Mouse (Mus musculus) heart, embryonic 12.5 days (tissue): Measurements from ENCODE around the gene Gm43552. TPM values are rescaled to one million over a fixed set of nuclear protein-coding genes. Genes with fewer than 3 reads are reported as not detected.
"Not testable (repeated sequence)": the region's sequence is repeated elsewhere in the genome, so short reads cannot be mapped to it uniquely, and the experiment has no call there.

ENCODE experiments used
- ATAC-seq: fragments of 200-750 bp; cut with Nextera tagmentation; 2 replicates; pipeline ENCODE4 v1.8.0; 2017; ENCODE audit warnings: moderate TSS enrichment, moderate library complexity; ENCODE audit not compliant: insufficient number of reproducible peaks, low FRiP score
- H3K27ac ChIP-seq: fragments of 300-500 bp; sonication (generic); 2 replicates; pipeline ENCODE4 v1.5.1; 2016; ENCODE audit warnings: mild to moderate bottlenecking, moderate library complexity; ENCODE audit not compliant: poor library complexity, severe bottlenecking
- H3K27me3 ChIP-seq: fragments of 300-500 bp; sonication (generic); replicated peaks from 2 replicates; pipeline ENCODE4 v1.6.1; 2016; ENCODE audit warnings: mild to moderate bottlenecking, moderate library complexity
- H3K36me3 ChIP-seq: fragments of 300-500 bp; sonication (generic); 2 replicates; pipeline ENCODE4 v1.6.1; 2016; ENCODE audit warnings: mild to moderate bottlenecking, moderate library complexity
- H3K4me1 ChIP-seq: fragments of 300-500 bp; sonication (generic); replicated peaks from 2 replicates; pipeline ENCODE4 v1.6.1; 2016; ENCODE audit warnings: mild to moderate bottlenecking
- H3K4me2 ChIP-seq: fragments of 300-500 bp; sonication (generic); 2 replicates; pipeline ENCODE4 v1.6.1; 2016; ENCODE audit warnings: mild to moderate bottlenecking, moderate library complexity
- H3K4me3 ChIP-seq: fragments of 300-500 bp; sonication (generic); 2 replicates; pipeline ENCODE4 v1.5.1; 2016; ENCODE audit warnings: mild to moderate bottlenecking
- H3K9ac ChIP-seq: fragments of 300-500 bp; sonication (generic); 2 replicates; pipeline ENCODE4 v1.6.1; 2016; ENCODE audit warnings: mild to moderate bottlenecking, moderate library complexity
- H3K9me3 ChIP-seq: fragments of 300-500 bp; sonication (generic); replicated peaks from 2 replicates; pipeline ENCODE4 v1.6.1; 2016; ENCODE audit warnings: mild to moderate bottlenecking, moderate library complexity
- WGBS: fragments of 180-500 bp; shearing (Covaris S2); methylation state at CpG from one replicate; pipeline ENCODE4 v1.1.7; 2016; 5-methylcytosine and 5-hydroxymethylcytosine counted together
- polyA plus RNA-seq: library from polyadenylated mRNA; unstranded; fragments of >200 nt; fragmentation: Nextera tagmentation; extraction: Ambion mirVana; gene quantifications from 2 replicates; pipeline ENCODE4 v1.2.1, GENCODE M21; 2016

The Gm43552 gene
- polyA plus RNA-seq, result not detected in 2 replicates

DNA sequence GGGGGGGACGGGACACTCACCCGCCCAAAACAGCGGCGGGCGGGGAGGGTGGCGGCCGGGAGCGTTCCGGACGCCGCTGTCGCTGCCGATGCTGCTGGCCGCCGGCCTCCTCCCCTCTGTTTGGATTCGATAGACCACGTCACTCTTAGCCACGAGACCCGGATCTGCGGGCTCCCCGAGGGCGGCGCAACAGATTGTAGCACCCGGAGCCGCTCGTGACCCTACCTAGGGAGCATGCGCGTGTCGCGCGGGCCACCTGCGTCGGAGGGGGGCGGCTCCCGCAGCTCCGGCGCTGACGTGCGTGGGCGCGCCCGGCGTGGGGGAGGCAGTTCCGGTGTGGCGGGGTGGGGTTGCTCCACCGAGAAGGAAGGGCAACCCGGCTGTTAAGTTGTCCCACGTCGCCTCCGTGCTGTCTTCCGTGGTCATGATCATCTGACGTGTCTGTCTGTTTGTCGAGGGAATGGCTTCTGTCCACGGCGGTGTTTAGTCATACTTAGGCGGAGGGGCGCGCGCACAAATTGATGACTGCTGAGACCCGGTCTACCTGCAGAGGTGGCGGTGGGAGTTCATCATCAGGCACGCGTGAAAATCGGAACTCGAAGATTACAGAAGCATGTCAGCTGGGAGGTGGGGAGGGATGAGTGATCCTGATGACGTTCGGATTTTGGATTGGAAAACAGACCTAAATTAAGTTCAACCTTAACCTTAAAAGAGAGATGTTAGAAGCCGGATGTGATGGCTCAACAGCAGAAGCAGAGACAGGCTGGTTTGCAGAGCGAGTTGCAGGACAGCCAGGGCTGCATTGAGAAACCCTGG, at the start of gene Gm43552:
TSS of gene Gm43552 (minus strand) at position 118 of the 816 bp plus-strand sequence.
- H3K9me3 ChIP-seq, result no peaks in the 10 kb centered on the region
- H3K4me1 ChIP-seq, result peaks cover 31% of the 10 kb centered on the region
- under 1% methylated on average over 67 of the region's 69 CpGs for WGBS
- peaks cover 9% of the 10 kb centered on the region; the same call in 1 of the 2 replicates for H3K36me3 ChIP-seq
- peak within 1 kb of the TSS; percentile 97 for H3K9ac ChIP-seq
- H3K27me3 ChIP-seq, result no peaks in the 10 kb centered on the region
- peak within 1 kb of the TSS; percentile 94 for H3K4me3 ChIP-seq
- peak within 1 kb of the TSS; percentile 78 for H3K4me2 ChIP-seq
- H3K27ac ChIP-seq, result peak within 1 kb of the TSS; percentile 99
- peak; percentile 95 for ATAC-seq

DNA sequence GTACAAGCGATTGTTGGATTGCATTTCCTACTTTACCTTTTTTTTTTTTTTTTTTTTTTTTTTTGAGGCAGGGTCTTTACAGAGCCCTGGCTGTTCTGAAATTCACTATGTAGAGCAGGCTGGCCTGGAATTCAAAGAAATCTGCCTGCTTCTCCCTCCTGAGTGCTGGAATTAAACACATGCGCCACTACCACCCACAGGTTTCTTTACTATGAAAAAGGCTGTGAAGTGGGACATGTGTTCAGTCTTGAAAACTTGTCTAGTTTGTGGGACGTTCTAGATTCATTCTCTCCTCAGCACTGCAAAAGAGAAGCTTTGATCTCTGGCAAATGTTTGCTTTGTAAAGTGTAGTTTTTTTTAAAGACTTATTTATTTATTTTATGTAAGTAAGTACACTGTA, 49.3 kb upstream of the Gm43552 start:
- Histone ChIP-seq H3K36me3 (no peaks in the 10 kb centered on the region), H3K4me3 (no peak overlapping the region), H3K9ac (no peak overlapping the region), H3K4me1 (peaks cover 8% of the 10 kb centered on the region; the same call in 1 of the 2 replicates), H3K4me2 (no peak overlapping the region), H3K9me3 (no peaks in the 10 kb centered on the region), H3K27me3 (no peaks in the 10 kb centered on the region), H3K27ac (no peak overlapping the region)
- WGBS, result 89% methylated on average over 3 of the region's 3 CpGs
- ATAC-seq, result no peak

DNA sequence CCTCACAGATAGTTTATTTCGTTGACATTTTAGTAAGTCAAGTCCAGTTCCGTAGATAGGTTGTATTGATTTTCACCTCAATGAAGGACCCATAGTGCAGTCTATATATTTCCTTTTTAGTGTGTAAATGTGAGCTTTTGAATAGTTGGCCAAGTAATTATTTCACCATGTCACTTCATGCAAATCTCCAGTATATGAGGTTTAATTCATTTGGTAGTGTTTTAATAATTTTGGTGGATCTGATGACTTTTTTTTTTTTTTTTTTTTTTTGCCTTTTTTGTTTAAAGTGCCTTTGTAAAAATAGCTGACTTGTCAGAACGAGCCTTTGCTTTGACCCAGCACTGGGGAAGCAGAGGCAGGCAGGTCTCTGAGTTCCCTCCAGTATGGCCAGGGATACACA, 47.2 kb upstream of the Gm43552 start:
- Histone ChIP-seq H3K4me1 (peaks cover 8% of the 10 kb centered on the region; the same call in 1 of the 2 replicates), H3K9me3 (no peaks in the 10 kb centered on the region), H3K27ac (no peak overlapping the region), H3K4me2 (no peak overlapping the region), H3K36me3 (no peaks in the 10 kb centered on the region), H3K4me3 (no peak overlapping the region), H3K9ac (no peak overlapping the region), H3K27me3 (no peaks in the 10 kb centered on the region)
- no peak for ATAC-seq
- WGBS, result 91% methylated on average over 3 of the region's 3 CpGs

DNA sequence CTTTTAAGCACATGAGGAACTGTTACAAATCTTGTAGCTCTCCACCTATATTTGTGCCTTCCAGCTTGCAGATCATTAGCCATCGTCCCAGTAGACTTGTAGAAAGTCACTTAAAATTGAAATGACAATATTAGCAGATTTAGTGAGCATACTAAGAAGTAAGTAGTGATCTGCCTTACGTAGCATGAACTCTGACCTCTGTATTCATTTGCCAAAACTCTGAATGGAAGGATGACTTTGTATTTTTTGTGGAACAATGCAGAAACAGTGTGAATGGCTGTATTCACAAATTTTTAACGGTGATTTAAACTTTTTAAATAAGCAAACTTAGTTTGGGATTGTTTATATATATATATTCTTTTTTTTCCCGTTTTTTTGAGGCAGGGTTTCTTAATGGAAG, 46.2 kb upstream of the Gm43552 start:
- Histone ChIP-seq H3K27me3 (no peaks in the 10 kb centered on the region), H3K4me1 (peaks cover 8% of the 10 kb centered on the region; the same call in 1 of the 2 replicates), H3K4me3 (peak overlapping the region; percentile 34), H3K36me3 (no peaks in the 10 kb centered on the region), H3K4me2 (peak overlapping the region; percentile 48; the same call in 1 of the 2 replicates), H3K9me3 (no peaks in the 10 kb centered on the region), H3K27ac (no peak overlapping the region), H3K9ac (no peak overlapping the region)
- ATAC-seq, result no peak
- WGBS, result 48% methylated on average over 4 of the region's 4 CpGs

DNA sequence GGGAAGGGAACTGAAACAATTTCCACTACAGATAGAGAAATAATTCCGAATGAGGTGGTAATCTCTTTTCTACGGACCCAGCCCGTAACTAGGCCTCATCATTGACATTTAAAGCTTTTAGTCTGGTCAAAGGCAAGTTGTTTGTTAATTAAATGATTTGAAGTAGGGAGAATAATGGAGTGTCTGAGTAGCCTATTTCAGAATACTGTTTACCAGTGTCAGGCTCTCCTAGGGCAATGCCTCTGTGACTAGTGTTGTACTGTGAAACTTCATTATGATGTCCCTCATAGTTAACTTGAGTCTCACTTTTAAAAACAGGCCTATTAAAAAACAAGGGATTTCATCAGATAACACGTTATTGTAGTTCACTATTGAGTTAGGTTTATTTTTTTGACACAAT, 45.5 kb upstream of the Gm43552 start:
- H3K27ac ChIP-seq, result peak overlapping the region; percentile 100
- 2% methylated on average over 4 of the region's 4 CpGs for WGBS

DNA sequence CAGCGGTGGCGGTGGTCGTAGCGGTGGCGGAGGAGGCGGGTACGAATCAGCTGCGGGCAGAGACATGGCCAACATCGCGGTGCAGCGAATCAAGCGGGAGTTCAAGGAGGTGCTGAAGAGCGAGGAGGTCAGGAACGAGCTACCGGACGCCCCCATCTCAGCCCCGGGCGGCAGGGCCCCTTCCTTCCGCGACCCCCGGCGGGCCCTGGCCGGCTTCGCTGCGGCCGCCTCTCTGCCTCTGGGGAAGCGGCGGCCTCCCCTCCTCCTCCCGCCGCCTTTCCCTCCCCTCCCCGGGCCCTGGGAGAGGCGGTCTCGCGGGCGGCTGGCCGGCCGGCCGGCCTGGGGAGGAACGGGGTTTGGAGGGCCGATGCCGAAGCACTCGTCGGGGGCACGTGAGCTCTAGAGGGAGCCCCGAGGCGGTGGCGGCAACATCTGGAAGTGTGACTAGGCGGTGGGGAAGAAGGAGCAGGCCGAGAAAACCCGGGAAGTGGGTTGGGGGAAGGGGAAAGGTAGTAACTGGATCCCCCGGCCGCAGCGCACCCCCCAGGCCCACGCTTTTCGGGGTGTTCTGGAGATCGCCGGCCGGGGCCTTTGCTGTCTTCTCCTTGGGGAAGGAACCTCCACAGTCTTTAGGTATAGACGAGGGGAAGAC, 44.9 kb upstream of the Gm43552 start:
- H3K4me1 ChIP-seq, result peaks cover 8% of the 10 kb centered on the region; the same call in 1 of the 2 replicates
- H3K27ac ChIP-seq, result peak overlapping the region; percentile 100
- no peaks in the 10 kb centered on the region for H3K27me3 ChIP-seq
- peak overlapping the region; percentile 98 for H3K9ac ChIP-seq
- H3K9me3 ChIP-seq, result no peaks in the 10 kb centered on the region
- H3K36me3 ChIP-seq, result no peaks in the 10 kb centered on the region
- H3K4me2 ChIP-seq, result peak overlapping the region; percentile 66
- ATAC-seq, result peak; percentile 83
- H3K4me3 ChIP-seq, result peak overlapping the region; percentile 92
- under 1% methylated on average over 41 of the region's 59 CpGs for WGBS

More for the DNA sequence above, 45.5 kb upstream of the Gm43552 start:
- Histone ChIP-seq H3K4me3 (peak overlapping the region; percentile 92), H3K27me3 (no peaks in the 10 kb centered on the region), H3K4me2 (peak overlapping the region; percentile 66), H3K9ac (peak overlapping the region; percentile 98), H3K4me1 (peaks cover 8% of the 10 kb centered on the region; the same call in 1 of the 2 replicates), H3K36me3 (no peaks in the 10 kb centered on the region), H3K9me3 (no peaks in the 10 kb centered on the region)
- no peak for ATAC-seq

DNA sequence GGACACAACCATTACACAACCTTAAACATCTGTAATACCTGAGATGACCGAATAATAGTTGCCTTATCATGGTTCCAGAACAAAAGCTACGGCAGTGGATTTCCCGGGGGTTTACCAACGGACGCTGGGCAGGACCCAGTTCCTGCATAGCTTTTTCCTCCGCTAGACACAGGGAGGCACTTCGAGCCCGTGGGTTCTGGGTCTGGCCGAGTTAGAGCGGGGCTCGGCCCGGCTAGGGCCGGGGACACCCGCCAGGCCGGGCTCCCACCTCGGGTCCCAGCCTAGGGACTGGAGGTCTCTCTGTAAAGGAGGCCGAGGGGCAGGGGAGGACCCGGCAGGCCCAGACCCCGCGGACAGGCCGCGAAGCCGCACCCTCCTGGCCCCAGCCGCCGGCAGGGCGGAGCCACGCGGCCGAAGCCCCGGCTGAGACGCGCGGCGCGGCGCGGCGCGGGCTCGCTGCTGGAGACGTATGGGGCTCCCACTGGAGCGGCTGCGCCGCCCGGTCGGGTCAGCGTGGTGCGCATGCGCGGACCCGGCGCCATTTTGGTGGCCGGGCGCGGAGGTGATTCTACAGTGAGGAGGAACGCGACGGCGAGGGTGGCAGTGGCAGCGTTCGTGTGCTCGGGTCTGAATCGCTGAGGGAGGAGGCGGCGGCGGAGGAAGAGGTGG, 44.3 kb upstream of the Gm43552 start, which contains the start of the genes Smim14 and Ube2k:
TSS of gene Smim14 (minus strand) at position 434 of the 669 bp plus-strand sequence.
TSS of gene Ube2k (plus strand) at position 483 of the 669 bp plus-strand sequence.
- ATAC-seq, result peak; percentile 97
- Histone ChIP-seq H3K36me3 (no peaks in the 10 kb centered on the region), H3K27me3 (no peaks in the 10 kb centered on the region), H3K4me3 (peak within 1 kb of the TSS; percentile 92), H3K9ac (peak within 1 kb of the TSS; percentile 98), H3K9me3 (no peaks in the 10 kb centered on the region), H3K4me2 (peak within 1 kb of the TSS; percentile 66), H3K27ac (peak within 1 kb of the TSS; percentile 100), H3K4me1 (peaks cover 5% of the 10 kb centered on the region; the same call in 1 of the 2 replicates)
- under 1% methylated on average over 66 of the region's 66 CpGs for WGBS

DNA sequence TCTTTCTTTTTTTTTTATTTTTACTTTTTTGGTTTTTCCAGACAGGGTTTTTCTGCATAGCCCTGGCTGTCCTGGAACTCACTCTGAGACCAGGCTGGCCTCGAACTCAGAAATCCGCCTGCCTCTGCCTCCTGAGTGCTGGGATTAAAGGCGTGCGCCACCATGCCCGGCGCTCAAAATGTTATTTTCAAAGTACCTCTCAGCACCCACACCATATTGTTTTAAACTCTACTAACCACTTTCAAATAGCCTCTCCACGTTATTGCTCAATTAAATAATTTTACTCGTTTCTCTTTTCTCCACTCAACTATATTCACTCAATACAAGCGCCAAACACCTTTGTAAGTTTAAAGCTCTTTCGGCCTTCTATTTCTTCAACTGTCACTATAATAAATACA, 43.4 kb upstream of the Gm43552 start:
- H3K27ac ChIP-seq, result peak overlapping the region; percentile 100
- H3K9ac ChIP-seq, H3K36me3 ChIP-seq, ATAC-seq, H3K27me3 ChIP-seq, H3K9me3 ChIP-seq, H3K4me1 ChIP-seq: not testable (repeated sequence)
- H3K4me3 ChIP-seq, result peak overlapping the region; percentile 92
- H3K4me2 ChIP-seq, result peak overlapping the region; percentile 66
- WGBS, result 72% methylated on average over 10 of the region's 10 CpGs

DNA sequence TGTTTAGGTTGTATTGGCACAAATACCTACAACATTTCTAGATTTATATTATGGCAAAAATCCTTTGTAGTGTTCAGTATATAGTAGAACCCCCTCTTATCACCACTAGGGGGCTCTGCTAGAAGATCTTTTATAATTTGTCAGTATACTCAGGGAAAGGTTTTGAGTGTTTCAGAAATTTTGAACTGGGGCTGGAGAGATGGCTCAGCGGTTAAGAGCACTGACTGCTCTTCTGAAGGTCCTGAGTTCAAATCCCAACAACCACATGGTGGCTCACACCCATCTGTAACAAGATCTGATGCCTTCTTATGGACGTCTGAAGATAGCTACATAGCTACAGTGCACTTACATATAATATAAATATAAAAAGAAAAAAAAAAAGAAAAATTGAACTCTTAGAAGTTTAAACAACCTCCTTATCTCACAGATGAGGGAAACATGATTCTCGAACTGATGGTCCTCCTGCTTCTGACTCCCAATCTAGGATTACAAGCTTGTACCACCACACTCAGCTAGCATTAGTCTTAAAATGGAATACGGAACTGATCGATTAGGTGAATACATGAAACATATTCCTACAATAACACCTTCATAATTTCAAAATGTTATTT, 42.9 kb upstream of the Gm43552 start:
- Histone ChIP-seq H3K36me3 (no peaks in the 10 kb centered on the region), H3K9me3 (no peaks in the 10 kb centered on the region), H3K4me3 (no peak overlapping the region), H3K27me3 (no peaks in the 10 kb centered on the region), H3K4me2 (no peak overlapping the region), H3K27ac (no peak overlapping the region), H3K4me1 (peaks cover 5% of the 10 kb centered on the region; the same call in 1 of the 2 replicates), H3K9ac (no peak overlapping the region)
- ATAC-seq, result no peak
- WGBS, result 68% methylated on average over 5 of the region's 5 CpGs

DNA sequence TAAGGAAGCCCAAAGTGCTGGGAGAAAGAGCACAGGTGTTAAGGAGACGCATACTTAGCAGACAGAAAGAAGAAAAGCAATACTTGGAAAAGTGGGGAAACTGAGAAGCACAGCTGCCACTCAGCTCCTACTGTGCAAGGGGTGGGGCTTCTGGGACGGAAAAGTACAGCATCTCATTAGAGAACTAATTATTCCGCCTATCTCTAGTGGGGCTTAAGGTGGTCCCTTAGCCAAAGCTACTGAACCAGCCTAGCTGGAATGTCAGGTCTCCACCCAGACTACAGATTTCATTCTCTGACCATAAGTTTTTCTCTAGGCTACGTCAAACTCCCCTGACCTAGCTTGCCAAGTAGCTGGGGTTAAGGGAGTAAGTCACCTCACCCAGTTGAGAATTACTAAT, 41.9 kb upstream of the Gm43552 start:
- 67% methylated on average over 4 of the region's 4 CpGs for WGBS
- no peaks in the 10 kb centered on the region for H3K9me3 ChIP-seq
- H3K36me3 ChIP-seq, result no peaks in the 10 kb centered on the region
- no peaks in the 10 kb centered on the region for H3K27me3 ChIP-seq
- no peak overlapping the region for H3K4me2 ChIP-seq
- no peak overlapping the region for H3K9ac ChIP-seq
- ATAC-seq, result no peak
- H3K4me3 ChIP-seq, result no peak overlapping the region
- peaks cover 3% of the 10 kb centered on the region; the same call in 1 of the 2 replicates for H3K4me1 ChIP-seq
- H3K27ac ChIP-seq, result no peak overlapping the region
